Mouse (Mus musculus): ENCODE results near the gene Ppfia2. TPM values are rescaled to one million over a fixed set of nuclear protein-coding genes. Genes with fewer than 3 reads are reported as not detected.

The Ppfia2 gene
- total RNA-seq, 2 experiments from 2014 or later, result 69.4 to 78.6 TPM

DNA sequence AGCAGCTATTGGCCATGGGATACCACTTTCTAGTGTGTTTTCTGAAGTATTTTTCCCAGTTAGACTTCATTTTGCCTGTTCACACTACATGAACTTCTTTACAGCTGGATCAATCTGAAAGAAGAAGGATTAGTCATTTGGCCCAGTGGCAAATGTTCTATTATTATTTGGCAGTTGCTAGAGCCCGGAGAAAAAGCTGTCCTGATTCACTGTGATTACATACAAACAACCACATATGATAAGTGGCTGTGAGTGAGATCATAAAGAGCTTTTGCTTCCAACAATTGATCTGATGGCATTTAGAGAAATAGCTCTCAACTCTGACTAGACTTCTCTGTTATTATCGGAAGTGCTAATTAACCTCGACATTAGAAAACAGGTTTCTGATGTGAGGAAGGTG is 440.0 kb downstream of the Ppfia2 start:
- no peak for DNase-seq (ENCODE audit: low spot score in 2 of 2)

DNA sequence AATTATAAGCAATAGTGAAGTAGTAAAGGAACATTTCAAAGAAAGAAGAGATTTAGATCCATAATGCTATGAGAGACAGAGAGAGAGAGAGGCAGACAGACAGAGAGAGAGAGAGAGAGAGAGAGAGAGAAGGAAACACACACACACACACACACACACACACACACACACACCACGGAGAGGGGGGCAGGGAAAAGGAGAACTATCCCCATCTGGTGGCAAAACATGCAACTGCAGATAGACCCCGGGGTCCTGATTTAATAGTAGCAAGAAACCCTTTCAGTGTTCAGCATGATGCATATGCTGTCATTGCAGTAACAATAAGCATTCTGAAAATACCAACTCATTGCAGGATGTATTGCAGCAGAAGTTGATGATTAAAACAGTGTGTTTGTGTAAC is 442.9 kb downstream of the Ppfia2 start:
- DNase-seq (ENCODE audit: low spot score in 2 of 2), result no peak

DNA sequence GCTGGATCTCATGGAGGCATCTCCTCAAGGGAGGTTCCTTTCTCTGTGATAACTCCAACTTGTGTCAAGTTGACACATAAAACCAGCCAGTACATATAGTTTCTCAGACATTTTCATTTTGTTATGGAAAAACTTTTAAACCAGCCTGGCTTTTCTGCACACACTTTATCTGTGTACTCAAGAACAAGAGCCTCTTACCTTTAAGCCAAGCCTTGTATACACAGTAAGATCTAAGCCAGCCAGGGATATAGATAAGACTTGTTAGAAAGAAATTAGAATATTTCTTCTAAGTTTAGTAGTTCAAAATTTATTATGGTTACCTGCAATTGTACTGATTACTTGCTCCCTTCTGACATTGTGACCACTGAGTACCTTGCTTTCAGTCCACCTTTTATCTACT is 444.1 kb downstream of the Ppfia2 start:
- no peak for DNase-seq (ENCODE audit: low spot score in 2 of 2)

DNA sequence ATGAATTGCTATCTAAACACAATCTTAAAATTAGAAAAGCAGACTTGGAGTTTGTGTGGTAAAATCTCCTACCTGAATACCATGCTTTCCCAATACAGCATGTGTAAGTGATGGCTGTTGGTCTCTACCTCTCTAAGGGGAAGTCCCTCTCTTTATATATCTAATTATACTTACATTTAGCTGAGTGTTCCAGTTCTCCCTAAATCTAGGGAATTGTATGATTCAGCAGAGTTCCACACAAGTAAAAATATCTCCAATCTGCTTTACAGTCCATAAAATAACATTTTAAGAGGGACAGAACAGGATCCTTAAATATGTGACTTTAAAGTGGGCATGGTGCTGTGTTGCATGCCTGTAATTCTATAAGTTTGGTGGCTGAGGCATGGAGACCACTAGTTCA is 444.7 kb downstream of the Ppfia2 start:
- DNase-seq (ENCODE audit: low spot score in 2 of 2), result no peak

DNA sequence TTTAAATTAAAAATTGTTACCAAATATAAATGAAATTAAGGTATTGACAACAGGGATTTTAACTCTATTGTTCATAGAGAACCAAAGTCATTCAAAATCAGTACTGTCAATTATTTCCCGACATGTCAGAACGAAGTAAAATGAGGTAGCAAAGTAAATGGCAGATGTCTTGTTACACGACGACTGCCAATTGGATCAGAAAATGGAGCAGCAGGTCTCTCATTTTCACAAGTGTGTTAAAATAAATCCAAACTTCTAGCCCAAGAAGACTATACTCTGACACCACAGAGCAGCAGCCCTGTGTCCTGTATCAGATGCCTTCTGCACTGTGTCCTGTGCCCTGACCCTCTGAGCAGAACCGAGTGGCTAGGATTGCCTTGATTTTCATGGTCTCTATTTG is 454.2 kb downstream of the Ppfia2 start:
- no peak for DNase-seq (ENCODE audit: low spot score in 2 of 2)

DNA sequence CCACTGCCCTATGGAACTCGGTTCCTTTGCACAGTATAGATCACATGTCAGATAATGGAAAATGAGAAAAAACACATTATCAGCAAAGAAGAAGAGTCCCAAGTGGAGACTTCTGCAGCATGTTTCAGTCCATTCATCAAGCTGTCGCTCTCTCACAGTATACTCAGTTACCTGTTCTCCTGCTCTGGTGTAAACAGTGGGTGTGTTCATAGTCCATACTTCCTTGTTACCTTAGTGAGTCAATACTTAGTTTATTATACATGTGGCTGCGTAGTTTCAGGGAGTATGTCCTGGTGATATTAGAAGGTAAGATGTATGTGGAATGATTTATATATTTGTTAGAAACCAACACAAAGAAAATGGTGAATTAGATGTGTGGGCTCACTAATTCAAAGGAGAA is 454.7 kb downstream of the Ppfia2 start:
- DNase-seq (ENCODE audit: low spot score in 2 of 2), result no peak

DNA sequence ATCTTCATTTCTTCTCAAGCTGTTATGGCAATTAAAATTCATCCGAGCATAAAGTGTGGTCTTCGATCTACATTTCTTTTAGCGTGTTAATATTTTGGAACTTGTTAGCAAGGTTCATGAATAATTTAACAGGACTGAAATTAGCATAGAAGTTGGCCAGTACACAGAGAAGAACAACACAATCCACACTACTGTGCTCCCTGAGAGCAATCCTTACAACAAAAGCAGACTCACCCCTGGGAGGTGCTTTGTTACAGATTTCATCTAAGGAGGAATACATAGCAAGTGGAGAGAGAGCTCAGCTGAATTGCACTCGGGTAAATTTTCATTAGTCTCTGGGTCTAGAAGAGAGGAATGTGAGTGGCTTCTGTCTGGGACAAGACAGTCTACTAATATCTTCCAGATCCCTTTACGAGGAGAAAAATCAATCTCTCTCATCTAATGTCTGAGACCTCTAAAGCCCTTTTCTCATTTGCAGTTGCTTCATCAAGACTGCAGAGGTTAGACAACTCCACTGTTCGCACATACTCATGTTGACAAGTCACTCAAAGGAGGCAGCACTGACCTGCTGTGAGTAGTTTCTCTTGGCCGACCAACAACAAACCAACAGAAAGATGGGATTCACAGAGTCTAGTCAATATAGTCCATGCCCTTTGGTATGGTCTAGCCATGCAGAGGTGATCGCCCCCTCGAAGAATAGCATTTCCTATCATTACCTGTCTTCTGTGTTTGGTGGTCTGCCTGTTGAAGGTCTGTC is 458.6 kb downstream of the Ppfia2 start:
- no peak for DNase-seq (ENCODE audit: low spot score in 2 of 2)

DNA sequence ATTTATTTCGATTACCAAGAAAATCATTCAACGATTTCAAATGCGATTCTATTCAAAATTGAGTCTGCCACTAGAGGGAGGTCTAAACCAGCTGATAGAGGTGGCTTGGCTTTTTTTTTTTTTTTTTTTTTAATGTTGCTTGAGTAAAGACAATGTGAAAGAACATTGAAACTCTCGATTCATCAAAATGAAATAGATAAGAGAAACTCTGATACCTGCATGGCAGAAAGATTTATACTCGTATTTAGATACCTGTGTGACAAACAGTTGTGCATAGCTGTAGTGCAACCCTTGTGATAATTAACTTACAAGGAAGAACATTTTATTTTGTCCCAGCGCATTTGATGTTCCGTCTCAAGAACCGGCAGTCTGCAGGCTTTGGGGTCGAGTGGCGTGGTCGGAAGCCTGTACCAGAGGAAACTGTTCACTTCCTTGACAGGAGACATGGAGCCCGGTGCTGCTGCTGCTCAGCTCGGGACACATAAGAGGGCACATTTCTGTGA is 462.5 kb downstream of the Ppfia2 start:
- DNase-seq (ENCODE audit: low spot score in 2 of 2), result no peak

DNA sequence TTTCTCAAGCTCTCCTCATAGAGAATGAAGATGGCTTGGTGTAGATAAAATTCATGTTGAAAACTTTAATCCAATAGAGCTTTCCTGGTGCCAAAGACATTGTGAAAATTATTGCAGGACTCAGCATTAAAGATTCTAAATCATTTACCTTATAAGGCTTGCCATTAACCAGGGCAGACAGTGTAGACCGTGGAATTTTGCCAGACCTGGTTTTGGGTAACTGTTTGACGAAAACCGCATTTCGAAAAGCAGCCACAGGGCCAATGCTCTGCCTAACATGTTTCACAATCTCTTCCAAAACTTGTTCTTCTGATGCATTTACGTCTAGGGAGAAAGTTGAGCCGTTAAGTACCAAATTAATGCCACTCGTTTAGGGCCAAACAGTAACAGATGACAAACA is 466.9 kb downstream of the Ppfia2 start:
- DNase-seq (ENCODE audit: low spot score in 2 of 2), result no peak

DNA sequence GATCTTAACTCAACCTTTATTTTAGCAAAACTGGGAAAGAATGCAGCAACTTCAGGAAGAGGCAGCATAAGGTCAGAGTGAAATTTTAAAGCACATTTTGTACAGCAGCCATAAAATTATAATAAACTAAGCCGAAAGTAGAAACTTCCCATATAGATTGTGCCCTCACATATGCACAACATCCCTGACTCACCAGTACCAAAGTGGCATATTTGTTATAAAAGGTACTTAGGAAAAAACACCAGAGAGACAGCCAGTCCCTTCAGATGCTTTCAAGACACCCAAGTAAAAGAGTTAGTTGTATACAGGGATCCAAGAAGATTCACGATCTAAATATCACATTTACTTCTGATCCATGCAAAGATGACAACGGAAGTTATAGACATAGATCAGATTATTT is 468.7 kb downstream of the Ppfia2 start:
- DNase-seq (ENCODE audit: low spot score in 2 of 2), result no peak

DNA sequence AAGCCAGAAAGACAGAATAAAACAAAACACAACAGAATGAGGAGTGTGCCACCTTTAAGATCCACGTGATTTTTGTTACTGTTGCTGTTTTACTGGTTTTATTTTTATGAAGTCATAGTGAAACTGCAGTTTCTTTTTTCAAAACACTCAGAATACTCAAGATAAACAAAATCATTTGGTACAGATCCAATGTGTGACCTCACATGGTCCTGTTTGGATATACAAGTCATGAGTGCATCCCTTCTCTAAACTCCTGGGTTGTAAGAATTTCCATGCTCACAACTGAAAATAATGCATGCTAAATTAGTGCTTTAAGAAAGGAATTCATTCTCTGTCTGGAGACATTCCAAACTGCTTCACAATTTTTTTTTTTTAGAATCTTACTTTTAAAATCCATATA is 469.3 kb downstream of the Ppfia2 start:
- DNase-seq (ENCODE audit: low spot score in 2 of 2), result no peak

DNA sequence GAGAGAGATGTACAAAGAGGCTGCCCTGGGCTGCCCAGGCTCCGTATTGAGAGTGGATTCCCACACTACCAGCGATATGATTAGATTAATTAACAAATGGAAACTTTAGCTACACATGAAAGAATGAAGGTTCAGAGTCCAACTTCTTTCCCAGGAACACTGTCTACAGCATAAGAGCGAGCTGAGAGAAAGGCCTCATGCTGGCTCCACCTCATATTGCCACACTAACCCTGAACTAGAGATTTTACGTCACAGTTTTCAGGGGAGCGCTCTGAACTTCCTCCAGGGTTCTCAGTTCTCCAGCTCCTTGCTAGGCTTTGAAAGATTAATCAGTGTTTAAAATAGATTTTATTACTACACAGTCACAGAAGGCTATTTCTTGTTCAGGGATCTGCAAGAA is 471.2 kb downstream of the Ppfia2 start:
- no peak for DNase-seq (ENCODE audit: low spot score in 2 of 2)

DNA sequence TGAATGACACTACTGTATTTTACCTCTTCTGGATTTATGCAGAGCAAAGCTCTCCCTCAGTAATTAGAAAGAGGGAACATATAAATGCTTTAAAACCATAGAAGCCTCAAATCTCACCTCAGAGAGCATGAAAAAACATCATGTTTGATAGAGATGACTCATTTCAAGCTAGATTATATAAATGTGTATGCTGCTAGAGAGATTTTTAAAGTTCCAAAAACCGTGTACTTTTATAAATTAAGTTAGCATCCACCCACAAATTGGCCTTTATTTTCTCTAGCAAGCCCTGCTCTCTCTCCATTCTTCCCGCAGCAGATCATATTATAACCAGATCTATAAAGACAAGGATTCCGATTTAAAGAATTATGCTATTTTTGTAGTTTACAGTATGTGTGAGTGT is 488.9 kb downstream of the Ppfia2 start:
- no peak for DNase-seq (ENCODE audit: low spot score in 2 of 2)

DNA sequence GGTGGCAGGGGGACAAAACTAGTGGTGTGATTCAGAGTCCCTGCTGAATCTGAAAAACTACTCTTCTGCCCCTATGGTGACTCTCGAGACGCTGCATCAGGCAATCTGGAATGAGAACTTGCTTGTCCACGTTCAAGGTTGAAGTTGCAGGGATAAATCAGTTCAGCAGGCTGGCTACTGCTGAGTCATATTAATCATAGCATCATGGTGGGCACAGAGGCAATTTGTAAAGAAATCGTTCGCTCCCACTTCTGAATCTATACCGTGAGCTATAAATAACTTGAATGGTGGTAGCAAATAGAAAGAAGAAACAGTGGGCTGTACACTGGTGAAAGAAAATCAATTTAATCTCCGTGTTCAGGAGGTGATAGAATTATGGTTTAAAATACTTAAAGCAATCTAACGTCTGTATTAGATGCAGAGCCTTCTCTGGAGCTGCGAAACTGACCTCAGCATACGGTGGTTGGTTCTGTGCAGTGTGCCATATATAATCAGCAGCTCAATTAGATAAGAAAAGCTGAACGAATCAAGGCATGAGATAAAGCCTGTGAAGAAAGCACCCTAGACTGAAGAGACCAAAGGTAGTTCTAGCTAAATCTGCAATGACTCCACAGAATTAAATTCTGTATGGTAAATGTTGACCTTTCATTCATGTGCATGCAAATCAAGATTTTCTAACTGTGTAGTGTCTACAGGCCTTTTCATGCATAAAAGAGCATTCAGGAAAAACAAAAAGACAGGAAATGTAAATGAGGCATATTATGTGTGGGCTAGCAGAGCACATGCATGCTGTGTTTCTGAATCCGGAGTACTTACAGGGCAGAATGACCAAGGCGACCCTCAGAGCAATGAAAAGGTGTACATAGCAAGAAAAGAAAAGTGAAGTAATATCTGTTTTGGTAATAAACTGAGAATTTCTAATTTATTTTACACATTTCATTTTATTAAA is 505.3 kb downstream of the Ppfia2 start:
- no peak for DNase-seq (ENCODE audit: low spot score in 2 of 2)
